Mouse (Mus musculus): ENCODE measurements at regions not wholly inside any gene's neighbourhood (a gene's known extent, or its start where the extent isn't known, plus 50 kb on each side); places are given as distances from the start of the nearest gene placed in this dataset.

DNA sequence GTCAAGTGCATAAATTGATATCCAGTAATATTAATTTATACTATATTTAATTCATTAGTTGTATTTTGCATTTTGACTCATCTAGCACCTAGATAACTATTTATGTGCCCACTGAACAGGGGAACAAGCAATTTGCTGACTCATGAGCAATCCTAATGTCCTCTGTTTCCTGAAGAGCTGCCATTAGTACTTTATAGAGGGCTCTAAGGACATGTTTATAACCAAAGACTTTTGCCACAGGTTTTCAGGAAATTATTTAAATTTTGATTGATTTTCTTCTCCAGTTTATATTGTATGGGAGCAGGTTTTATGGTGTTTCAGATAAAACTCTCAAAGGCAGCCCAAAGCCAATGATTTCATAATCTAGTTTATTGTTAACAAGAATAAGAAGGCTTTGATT is 1018.4 kb downstream of the Car8 start:
- TF ChIP-seq MEF2A (IDR thresholded peaks at IDR 0.05; ENCODE audit: borderline replicate concordance, low read depth, low read length) (no peak), CTCF (conservative IDR thresholded peaks at IDR 0.05 in 1 of 2, IDR thresholded peaks at IDR 0.05 in 1 of 2; ENCODE audit: low read depth in 2 of 2, low read length in 2 of 2) (no peak), ZNF384 (IDR thresholded peaks at IDR 0.05; ENCODE audit: low read depth, low read length) (no peak), TCF12 (IDR thresholded peaks at IDR 0.05; ENCODE audit: low read depth, low read length) (no peak), GABPA (IDR thresholded peaks at IDR 0.05; ENCODE audit: insufficient replicate concordance, low read depth, low read length) (no peak), EP300 (IDR thresholded peaks at IDR 0.05; ENCODE audit: low read length) (no peak), POLR2A (IDR thresholded peaks at IDR 0.05; ENCODE audit: low read depth, low read length) (no peak), JUN (IDR thresholded peaks at IDR 0.05; ENCODE audit: insufficient read depth, low read depth, low read length) (no peak)

Data from CH12.LX (cell line).